Mouse (Mus musculus): Measurements from ENCODE around the gene Ankrd31.

- TF ChIP-seq POLR2A (IDR thresholded peaks at IDR 0.05; ENCODE audit: control insufficient read depth in 1 of 2, insufficient read depth in 1 of 2, low read depth in 1 of 2, low read length in 2 of 2, poor library complexity in 1 of 2), result no peak
- TF ChIP-seq SIN3A (IDR thresholded peaks at IDR 0.05; ENCODE audit: low read length), result no peak
- TF ChIP-seq MAFK (IDR thresholded peaks at IDR 0.05; ENCODE audit: borderline replicate concordance, low read depth, low read length), result no peak
- no peak for TF ChIP-seq KAT2A (conservative IDR thresholded peaks at IDR 0.05; ENCODE audit: low read depth, low read length)
- TF ChIP-seq CTCF (IDR thresholded peaks at IDR 0.05 in 2 of 3, conservative IDR thresholded peaks at IDR 0.05 in 1 of 3; ENCODE audit: control insufficient read depth in 1 of 3, insufficient read depth in 1 of 3, low read depth in 2 of 3, low read length in 3 of 3, poor library complexity in 1 of 3, severe bottlenecking in 1 of 3), result no peak
- no peak for TF ChIP-seq SMC3 (IDR thresholded peaks at IDR 0.05; ENCODE audit: low read depth, low read length)
- TF ChIP-seq ETS1 (IDR thresholded peaks at IDR 0.05; ENCODE audit: low read depth, low read length), result no peak
- TF ChIP-seq GATA1 (IDR thresholded peaks at IDR 0.05; ENCODE audit: low read depth, low read length), result no peak
- TF ChIP-seq USF1 (IDR thresholded peaks at IDR 0.05; ENCODE audit: low read depth, low read length), result no peak
- TF ChIP-seq MXI1 (IDR thresholded peaks at IDR 0.05; ENCODE audit: low read depth, low read length), result no peak
- no peak for TF ChIP-seq MYC (IDR thresholded peaks at IDR 0.05; ENCODE audit: low read depth, low read length)
These were observed 45.3 kb upstream of the Ankrd31 start for GRCm38 (mm10) chr13:96702567-96703278.

Data from MEL (cell line).